Mouse (Mus musculus): ENCODE results near the gene Pitpnm2. TPM values are rescaled to one million over a fixed set of nuclear protein-coding genes. Genes with fewer than 3 reads are reported as not detected.

The Pitpnm2 gene
- polyA plus RNA-seq, 1 experiment from 2014 or later, result 7.4 TPM

- WGBS, result 84% methylated on average over 7 of the region's 7 CpGs
- Histone ChIP-seq H3K27ac (peak overlapping the region; percentile 80), H3K4me1 (replicated peaks) (peaks cover 58% of the 10 kb centered on the region), H3K4me2 (no peak overlapping the region), H3K9me3 (no peaks in the 10 kb centered on the region), H3K27me3 (no peaks in the 10 kb centered on the region), H3K4me3 (no peak overlapping the region), H3K9ac (no peak overlapping the region), H3K36me3 (no peaks in the 10 kb centered on the region)
- ATAC-seq (ENCODE audit: low FRiP score), result no peak
Observed at GRCm38 (mm10) chr5:124192251-124192710, 57.3 kb downstream of the Pitpnm2 start.

DNA sequence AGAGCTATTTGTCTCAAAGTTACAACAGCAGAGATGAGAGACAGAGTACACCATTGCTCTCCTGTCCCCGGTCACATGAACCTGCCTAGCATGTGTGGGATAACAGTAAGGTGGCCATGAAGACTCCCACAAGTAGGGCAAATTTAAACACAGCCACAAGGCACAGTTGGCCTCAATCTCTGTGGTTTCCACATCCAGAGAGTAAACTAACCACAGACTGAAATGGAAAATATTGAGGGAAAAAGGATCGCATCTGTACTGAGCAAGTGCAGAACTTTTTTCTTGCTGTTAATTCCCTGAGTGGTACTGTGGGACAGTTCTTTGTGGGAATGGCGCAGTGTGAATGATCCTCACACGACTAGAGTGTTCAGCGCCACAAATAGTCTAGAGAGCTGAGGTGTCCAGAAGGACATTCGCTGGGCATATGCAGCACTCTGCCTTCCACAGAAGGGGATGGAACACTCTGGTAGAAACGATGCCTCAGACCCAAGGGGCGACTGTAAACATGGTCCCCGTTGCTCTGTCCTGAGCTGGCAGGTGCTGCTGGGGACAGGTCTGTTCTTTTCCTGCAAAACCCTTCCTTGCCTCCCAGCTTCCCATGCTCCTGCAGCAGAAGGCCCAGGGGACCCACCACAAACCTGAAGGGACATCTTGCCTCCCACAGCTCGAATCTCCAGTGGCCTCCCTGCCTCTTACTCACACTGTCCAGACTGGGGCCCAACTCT lies 59.3 kb downstream of the Pitpnm2 start:
- Histone ChIP-seq H3K4me1 (replicated peaks) (peaks cover 76% of the 10 kb centered on the region), H3K36me3 (no peaks in the 10 kb centered on the region), H3K27ac (no peak overlapping the region), H3K9me3 (no peaks in the 10 kb centered on the region), H3K4me2 (no peak overlapping the region), H3K4me3 (no peak overlapping the region), H3K27me3 (no peaks in the 10 kb centered on the region), H3K9ac (no peak overlapping the region)
- 88% methylated on average over 10 of the region's 10 CpGs for WGBS
- ATAC-seq (ENCODE audit: low FRiP score), result no peak

- Histone ChIP-seq H3K27me3 (no peaks in the 10 kb centered on the region), H3K4me3 (no peak overlapping the region), H3K9ac (peak overlapping the region; percentile 19; the same call in 1 of the 2 replicates), H3K4me2 (no peak overlapping the region), H3K27ac (no peak overlapping the region), H3K9me3 (no peaks in the 10 kb centered on the region), H3K4me1 (replicated peaks) (peaks cover 76% of the 10 kb centered on the region), H3K36me3 (no peaks in the 10 kb centered on the region)
- WGBS, result 95% methylated on average over 4 of the region's 4 CpGs
- no peak for ATAC-seq (ENCODE audit: low FRiP score)
Observed at GRCm38 (mm10) chr5:124189572-124189981, 60.0 kb downstream of the Pitpnm2 start.

DNA sequence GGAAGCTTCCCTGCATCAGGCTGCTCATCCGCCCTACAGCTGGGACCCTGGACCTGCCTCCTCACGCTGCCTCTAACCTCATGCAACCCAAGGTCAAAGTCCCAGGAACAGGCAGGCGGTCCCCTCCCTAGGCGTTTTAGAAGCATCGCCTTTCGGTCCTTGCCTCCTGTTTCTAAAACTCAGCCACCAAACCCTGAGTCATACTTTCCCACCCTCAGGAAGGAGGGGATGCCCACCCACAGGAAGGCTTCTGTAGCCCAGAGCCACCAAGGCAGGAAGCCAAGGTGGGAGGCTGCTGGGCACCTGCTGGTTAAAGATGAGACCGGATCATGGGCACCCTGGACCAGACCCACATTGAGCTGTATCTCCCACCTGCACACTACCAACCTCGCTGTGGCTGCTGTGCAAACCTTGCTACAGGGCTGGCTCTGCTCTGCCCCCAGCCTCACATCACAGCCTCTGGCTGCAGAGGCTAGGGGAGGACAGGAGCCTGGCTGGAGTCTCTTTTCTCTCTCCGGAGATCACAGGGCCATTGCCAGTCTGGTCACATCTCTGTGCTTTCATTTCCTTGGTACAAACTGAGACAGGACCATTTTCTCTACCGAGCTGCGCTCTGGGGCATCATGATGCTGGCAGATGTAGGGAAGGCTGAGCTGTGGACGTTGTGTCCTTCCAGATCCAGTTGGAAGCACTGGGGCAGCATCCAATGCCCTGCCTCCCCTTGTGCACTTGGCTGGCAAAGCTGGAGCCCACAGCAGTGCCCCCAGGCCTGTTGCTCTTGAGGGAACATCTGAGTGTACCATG lies 61.9 kb downstream of the Pitpnm2 start:
- Histone ChIP-seq H3K4me3 (peak overlapping the region; percentile 33; the same call in 1 of the 2 replicates), H3K4me2 (peak overlapping the region; percentile 59), H3K27ac (peak overlapping the region; percentile 92), H3K27me3 (no peaks in the 10 kb centered on the region), H3K9me3 (no peaks in the 10 kb centered on the region), H3K36me3 (no peaks in the 10 kb centered on the region), H3K4me1 (replicated peaks) (peaks cover 69% of the 10 kb centered on the region), H3K9ac (peak overlapping the region; percentile 61)
- ATAC-seq (ENCODE audit: low FRiP score), result peak; percentile 4; the same call in 1 of the 2 replicates
- 33% methylated on average over 12 of the region's 12 CpGs for WGBS

GRCm38 (mm10) chr5:124186981-124187507 lies 62.5 kb downstream of the Pitpnm2 start:
- peak overlapping the region; percentile 61 for H3K9ac ChIP-seq
- H3K4me3 ChIP-seq, result peak overlapping the region; percentile 33
- peak overlapping the region; percentile 92 for H3K27ac ChIP-seq
- H3K36me3 ChIP-seq, result no peaks in the 10 kb centered on the region
- no peaks in the 10 kb centered on the region for H3K9me3 ChIP-seq
- peaks cover 62% of the 10 kb centered on the region for H3K4me1 ChIP-seq (replicated peaks)
- no peaks in the 10 kb centered on the region for H3K27me3 ChIP-seq
- peak overlapping the region; percentile 59 for H3K4me2 ChIP-seq
- WGBS, result 5% methylated on average over 18 of the region's 22 CpGs
- peak; percentile 73 for ATAC-seq (ENCODE audit: low FRiP score)

GRCm38 (mm10) chr5:124186465-124186854 lies 63.1 kb downstream of the Pitpnm2 start:
- H3K27me3 ChIP-seq, result no peaks in the 10 kb centered on the region
- peaks cover 60% of the 10 kb centered on the region for H3K4me1 ChIP-seq (replicated peaks)
- peak overlapping the region; percentile 33 for H3K4me3 ChIP-seq
- no peak for ATAC-seq (ENCODE audit: low FRiP score)
- 46% methylated on average over 10 of the region's 10 CpGs for WGBS
- no peaks in the 10 kb centered on the region for H3K36me3 ChIP-seq
- peak overlapping the region; percentile 92 for H3K27ac ChIP-seq
- peak overlapping the region; percentile 61 for H3K9ac ChIP-seq
- no peaks in the 10 kb centered on the region for H3K9me3 ChIP-seq
- peak overlapping the region; percentile 59 for H3K4me2 ChIP-seq

DNA sequence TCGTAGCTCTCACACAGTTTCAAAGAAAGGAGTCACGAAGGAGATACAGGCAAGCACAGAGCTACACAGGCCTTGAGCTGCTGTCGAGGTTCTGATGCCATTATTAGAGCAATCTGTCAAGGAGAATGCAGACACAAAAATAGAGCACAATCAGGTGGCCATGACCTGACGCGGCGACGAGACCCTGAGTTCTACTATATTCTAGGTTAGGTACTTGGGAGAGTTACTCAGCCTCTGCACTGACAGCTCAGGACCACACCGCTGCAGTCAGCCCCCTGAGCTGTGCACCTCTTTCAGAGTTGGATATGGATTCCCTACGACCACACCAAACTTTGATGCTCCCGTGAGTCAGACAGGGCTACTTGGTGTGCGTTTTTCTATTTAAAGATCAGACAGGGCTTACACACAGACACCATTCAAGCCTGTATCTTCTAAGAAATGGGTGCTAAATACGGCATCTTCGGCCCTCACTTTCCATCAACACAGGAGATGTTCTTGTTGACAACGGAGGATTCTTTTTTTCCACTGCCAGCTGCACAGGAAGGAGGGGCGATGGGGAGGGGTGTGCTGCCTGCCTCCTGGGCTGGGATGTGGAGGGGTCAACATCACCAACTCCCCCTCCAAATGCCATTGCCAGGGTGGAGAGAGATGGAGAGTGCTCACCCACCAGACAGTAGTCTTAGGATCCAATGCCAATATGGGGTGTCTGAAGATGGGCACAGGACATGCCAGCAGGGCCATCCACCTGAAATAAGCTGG lies 63.7 kb downstream of the Pitpnm2 start:
- peak overlapping the region; percentile 92 for H3K27ac ChIP-seq
- WGBS, result 47% methylated on average over 15 of the region's 15 CpGs
- H3K4me1 ChIP-seq (replicated peaks), result peaks cover 60% of the 10 kb centered on the region
- no peaks in the 10 kb centered on the region for H3K36me3 ChIP-seq
- H3K9ac ChIP-seq, result peak overlapping the region; percentile 61
- no peaks in the 10 kb centered on the region for H3K9me3 ChIP-seq
- no peak for ATAC-seq (ENCODE audit: low FRiP score)
- peak overlapping the region; percentile 59 for H3K4me2 ChIP-seq
- peak overlapping the region; percentile 33 for H3K4me3 ChIP-seq
- H3K27me3 ChIP-seq, result no peaks in the 10 kb centered on the region

DNA sequence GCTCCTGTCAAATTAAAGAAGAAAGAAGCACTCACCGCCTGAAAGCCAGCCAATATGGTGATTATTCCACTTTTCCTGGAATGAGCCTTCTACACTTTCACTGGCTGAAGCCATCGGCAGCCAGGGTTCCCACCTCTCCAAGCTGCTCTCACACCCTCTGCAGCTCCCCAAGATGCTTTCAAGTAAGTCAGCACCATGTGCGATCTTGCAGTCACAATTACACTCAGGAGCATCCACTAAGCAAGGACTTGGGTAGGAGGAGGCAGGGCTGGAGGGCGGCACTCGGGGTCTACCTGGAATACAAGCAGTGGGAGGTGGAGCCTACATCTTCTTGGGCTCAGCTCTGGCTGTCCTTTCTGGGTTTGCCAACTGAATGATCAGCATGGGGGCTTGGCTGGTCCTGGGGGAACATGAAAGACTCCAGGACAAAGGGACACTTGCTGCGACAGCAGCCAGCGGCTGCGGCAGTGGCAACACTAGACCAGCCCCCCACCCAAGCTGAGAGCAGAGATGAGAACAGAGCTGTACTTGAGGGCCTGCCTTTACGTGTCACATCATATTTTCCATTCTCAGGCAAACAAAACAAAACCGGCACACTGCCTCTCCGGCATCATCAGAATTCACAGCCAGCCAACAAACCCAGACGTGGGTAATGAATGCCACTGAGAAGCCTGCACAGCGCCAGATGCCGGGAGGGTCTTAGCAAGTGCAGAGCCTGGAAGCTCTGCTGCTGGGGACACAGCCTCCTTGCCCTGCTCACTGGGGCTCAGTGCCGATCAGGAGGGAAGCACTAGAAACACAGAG lies 64.5 kb downstream of the Pitpnm2 start:
- 9% methylated on average over 15 of the region's 15 CpGs for WGBS
- H3K9me3 ChIP-seq, result no peaks in the 10 kb centered on the region
- peak overlapping the region; percentile 61 for H3K9ac ChIP-seq
- peak overlapping the region; percentile 33 for H3K4me3 ChIP-seq
- peak overlapping the region; percentile 92 for H3K27ac ChIP-seq
- no peaks in the 10 kb centered on the region for H3K36me3 ChIP-seq
- ATAC-seq (ENCODE audit: low FRiP score), result no peak
- peaks cover 60% of the 10 kb centered on the region for H3K4me1 ChIP-seq (replicated peaks)
- peaks cover 6% of the 10 kb centered on the region; the same call in 1 of the 2 replicates for H3K27me3 ChIP-seq
- peak overlapping the region; percentile 59 for H3K4me2 ChIP-seq

DNA sequence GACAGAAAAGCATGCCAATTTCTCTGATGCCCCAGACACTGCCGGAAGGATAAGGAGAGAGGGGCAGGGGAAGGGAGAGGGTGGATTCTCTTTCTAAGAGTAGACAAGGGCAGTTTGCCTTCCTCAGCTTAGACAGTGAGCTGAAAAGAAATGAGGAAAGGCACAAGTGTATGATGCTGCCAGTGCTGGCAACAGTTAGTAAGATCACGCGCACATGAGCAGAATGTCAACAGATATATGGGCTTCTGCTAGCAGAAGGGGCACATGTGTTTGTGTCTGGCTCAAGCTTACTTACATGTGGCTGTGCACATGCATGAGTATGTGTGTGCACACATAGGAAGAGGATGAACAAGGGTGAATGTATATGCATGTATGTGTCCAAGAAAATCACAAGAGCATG lies 65.4 kb downstream of the Pitpnm2 start:
- H3K27ac ChIP-seq, result peak overlapping the region; percentile 92
- no peaks in the 10 kb centered on the region for H3K9me3 ChIP-seq
- peaks cover 6% of the 10 kb centered on the region; the same call in 1 of the 2 replicates for H3K27me3 ChIP-seq
- H3K4me1 ChIP-seq (replicated peaks), result peaks cover 57% of the 10 kb centered on the region
- H3K4me2 ChIP-seq, result peak overlapping the region; percentile 59
- no peaks in the 10 kb centered on the region for H3K36me3 ChIP-seq
- 74% methylated on average over 3 of the region's 3 CpGs for WGBS
- ATAC-seq (ENCODE audit: low FRiP score), result no peak
- peak overlapping the region; percentile 33 for H3K4me3 ChIP-seq
- peak overlapping the region; percentile 61 for H3K9ac ChIP-seq

GRCm38 (mm10) chr5:124182642-124183041 lies 66.9 kb downstream of the Pitpnm2 start:
- no peak for ATAC-seq (ENCODE audit: low FRiP score)
- WGBS, result 89% methylated on average over 7 of the region's 7 CpGs
- Histone ChIP-seq H3K36me3 (no peaks in the 10 kb centered on the region), H3K27ac (no peak overlapping the region), H3K9ac (no peak overlapping the region), H3K9me3 (no peaks in the 10 kb centered on the region), H3K4me3 (no peak overlapping the region), H3K4me2 (no peak overlapping the region), H3K4me1 (replicated peaks) (peaks cover 47% of the 10 kb centered on the region), H3K27me3 (peaks cover 13% of the 10 kb centered on the region; the same call in 1 of the 2 replicates)

- peaks cover 13% of the 10 kb centered on the region; the same call in 1 of the 2 replicates for H3K27me3 ChIP-seq
- no peak overlapping the region for H3K4me3 ChIP-seq
- no peak overlapping the region for H3K27ac ChIP-seq
- H3K9ac ChIP-seq, result no peak overlapping the region
- no peak for ATAC-seq (ENCODE audit: low FRiP score)
- H3K4me2 ChIP-seq, result no peak overlapping the region
- peaks cover 45% of the 10 kb centered on the region for H3K4me1 ChIP-seq (replicated peaks)
- no peaks in the 10 kb centered on the region for H3K36me3 ChIP-seq
- WGBS, result 95% methylated on average over 5 of the region's 5 CpGs
- H3K9me3 ChIP-seq, result no peaks in the 10 kb centered on the region
Observed at GRCm38 (mm10) chr5:124182097-124182496, 67.5 kb downstream of the Pitpnm2 start.

All from hindbrain, embryonic 13.5 days (tissue).